Mouse (Mus musculus) liver, embryonic 12.5 days (tissue): ENCODE measurements around the gene Mpz. TPM values are rescaled to one million over a fixed set of nuclear protein-coding genes. Genes with fewer than 3 reads are reported as not detected.
A peak's percentile ranks its signal among the peaks of the same experiment; 100 is the strongest.

ENCODE experiments used
- ATAC-seq: fragments of 200-750 bp; cut with Nextera tagmentation; 2 replicates; pipeline ENCODE4 v1.8.0; 2017; ENCODE audit warnings: moderate number of reproducible peaks, mild to moderate bottlenecking, moderate library complexity
- H3K27ac ChIP-seq: fragments of 300-500 bp; sonication (generic); 2 replicates; pipeline ENCODE4 v1.5.1; 2016; ENCODE audit warnings: mild to moderate bottlenecking
- H3K27me3 ChIP-seq: fragments of 300-500 bp; sonication (generic); replicated peaks from 2 replicates; pipeline ENCODE4 v1.6.1; 2016; ENCODE audit warnings: mild to moderate bottlenecking, moderate library complexity
- H3K36me3 ChIP-seq: fragments of 300-500 bp; sonication (generic); 2 replicates; pipeline ENCODE4 v1.6.1; 2016; ENCODE audit warnings: mild to moderate bottlenecking, moderate library complexity
- H3K4me1 ChIP-seq: fragments of 300-500 bp; sonication (generic); 2 replicates; pipeline ENCODE4 v1.6.1; 2016
- H3K4me2 ChIP-seq: fragments of 300-500 bp; sonication (generic); 2 replicates; pipeline ENCODE4 v1.6.1; 2016; ENCODE audit warnings: mild to moderate bottlenecking, moderate library complexity
- H3K4me3 ChIP-seq: fragments of 300-500 bp; sonication (generic); 2 replicates; pipeline ENCODE4 v1.5.1; 2016; ENCODE audit warnings: mild to moderate bottlenecking, moderate library complexity
- H3K9ac ChIP-seq: fragments of 300-500 bp; sonication (generic); 2 replicates; pipeline ENCODE4 v1.6.1; 2016; ENCODE audit warnings: mild to moderate bottlenecking, moderate library complexity
- H3K9me3 ChIP-seq: fragments of 300-500 bp; sonication (generic); replicated peaks from 2 replicates; pipeline ENCODE4 v1.6.1; 2016; ENCODE audit warnings: mild to moderate bottlenecking, moderate library complexity
- WGBS: fragments of 180-500 bp; shearing (Covaris S2); methylation state at CpG from one replicate; pipeline ENCODE4 v1.1.7; 2016; ENCODE audit not compliant: insufficient replicate concordance; 5-methylcytosine and 5-hydroxymethylcytosine counted together
- polyA plus RNA-seq: library from polyadenylated mRNA; unstranded; fragments of >200 nt; fragmentation: Nextera tagmentation; extraction: Ambion mirVana; gene quantifications from 2 replicates; pipeline ENCODE4 v1.2.1, GENCODE M21; 2016

Mpz gene
- polyA plus RNA-seq, 1 experiment from 2014 or later: 0.10 TPM

DNA sequence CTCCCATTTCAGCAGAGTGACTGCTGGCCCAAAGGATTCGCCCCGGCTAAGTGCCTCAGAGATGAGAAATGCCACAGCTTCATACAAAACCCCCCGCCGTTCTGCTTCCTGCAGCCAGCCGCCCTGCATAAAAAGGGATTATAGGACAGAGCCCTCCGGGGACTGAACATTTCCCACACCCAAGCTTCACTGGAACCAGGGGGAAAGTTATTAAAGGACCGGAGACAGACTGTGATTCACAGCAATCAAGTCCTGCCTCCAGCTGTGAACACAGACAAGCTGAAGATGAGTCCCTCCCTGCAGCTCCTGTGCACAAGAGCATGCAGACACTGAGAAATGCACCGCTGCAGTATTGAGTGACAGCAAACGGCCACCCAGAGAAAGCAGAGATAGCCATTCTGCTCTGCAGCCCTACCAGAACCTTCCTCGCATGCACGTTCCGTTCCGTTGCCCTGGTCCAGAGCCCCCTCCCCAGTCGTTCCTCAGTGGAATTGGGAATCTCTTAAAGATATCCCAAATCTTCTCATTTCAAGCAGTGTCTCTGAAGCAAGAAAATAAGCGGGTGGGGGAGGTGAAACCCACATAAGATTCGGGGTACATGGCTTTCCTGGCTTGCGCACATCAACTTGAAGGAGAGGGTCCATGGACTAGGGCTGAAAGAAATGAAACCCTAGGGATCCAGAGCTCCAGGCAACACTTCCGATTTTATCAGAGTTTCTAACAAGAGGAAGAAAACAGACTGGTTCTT is 42.8 kb downstream of the Mpz start:
- Histone ChIP-seq H3K4me2 (peak overlapping the region; percentile 24), H3K9ac (no peak overlapping the region), H3K4me1 (peaks cover 36% of the 10 kb centered on the region), H3K4me3 (no peak overlapping the region), H3K27ac (no peak overlapping the region), H3K36me3 (no peaks in the 10 kb centered on the region), H3K27me3 (peaks cover 90% of the 10 kb centered on the region), H3K9me3 (no peaks in the 10 kb centered on the region)
- no peak for ATAC-seq
- 9% methylated on average over 18 of the region's 18 CpGs for WGBS

DNA sequence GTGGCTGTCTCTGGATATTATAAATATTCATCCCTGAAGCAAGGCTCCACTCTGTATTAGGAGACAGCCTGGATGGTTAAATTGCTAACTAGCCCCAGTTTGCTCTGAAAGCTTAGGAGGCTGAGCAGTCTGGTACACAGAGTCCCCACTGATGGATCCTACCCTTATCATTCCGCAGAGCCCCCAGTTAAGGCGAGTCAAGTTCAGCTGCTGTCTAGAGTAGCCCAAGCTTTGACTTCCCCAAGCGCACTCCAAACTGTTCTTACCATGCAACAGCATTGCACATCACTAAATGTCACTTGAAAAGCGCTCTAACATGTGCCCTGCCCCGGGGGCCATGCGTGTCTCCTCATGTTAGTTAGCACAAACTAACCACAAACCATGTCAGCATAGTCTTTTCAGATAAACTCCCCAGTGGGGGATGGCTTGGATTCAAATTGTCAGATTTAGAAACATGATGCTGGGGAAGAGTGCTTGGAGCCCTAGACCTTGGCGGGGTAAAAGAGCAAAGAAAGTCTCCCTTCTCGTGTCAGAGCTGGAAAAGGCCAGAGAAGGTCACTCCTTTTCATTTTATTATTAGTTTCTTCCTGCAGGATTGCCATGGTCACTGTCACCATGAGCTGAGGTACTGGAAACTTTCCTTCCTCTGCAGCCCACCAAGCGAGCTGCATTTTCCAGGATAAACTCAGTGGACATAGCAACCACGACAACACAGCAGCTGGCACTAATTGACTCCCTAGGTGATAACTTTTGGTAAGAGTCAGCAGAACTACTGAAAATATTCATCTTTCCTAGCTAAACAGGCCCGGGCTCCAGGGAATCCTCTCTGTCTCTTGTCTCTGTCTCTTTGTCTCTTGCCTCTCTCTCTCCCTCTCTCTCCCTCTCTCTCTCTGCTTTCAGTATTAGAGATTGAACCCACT is 43.7 kb downstream of the Mpz start:
- Histone ChIP-seq H3K36me3 (no peaks in the 10 kb centered on the region), H3K4me1 (peaks cover 31% of the 10 kb centered on the region), H3K9ac (no peak overlapping the region), H3K4me3 (no peak overlapping the region), H3K4me2 (no peak overlapping the region; the same call in 1 of the 2 replicates), H3K27me3 (peaks cover 97% of the 10 kb centered on the region), H3K9me3 (no peaks in the 10 kb centered on the region), H3K27ac (no peak overlapping the region)
- ATAC-seq: no peak
- WGBS: 25% methylated on average over 11 of the region's 11 CpGs

DNA sequence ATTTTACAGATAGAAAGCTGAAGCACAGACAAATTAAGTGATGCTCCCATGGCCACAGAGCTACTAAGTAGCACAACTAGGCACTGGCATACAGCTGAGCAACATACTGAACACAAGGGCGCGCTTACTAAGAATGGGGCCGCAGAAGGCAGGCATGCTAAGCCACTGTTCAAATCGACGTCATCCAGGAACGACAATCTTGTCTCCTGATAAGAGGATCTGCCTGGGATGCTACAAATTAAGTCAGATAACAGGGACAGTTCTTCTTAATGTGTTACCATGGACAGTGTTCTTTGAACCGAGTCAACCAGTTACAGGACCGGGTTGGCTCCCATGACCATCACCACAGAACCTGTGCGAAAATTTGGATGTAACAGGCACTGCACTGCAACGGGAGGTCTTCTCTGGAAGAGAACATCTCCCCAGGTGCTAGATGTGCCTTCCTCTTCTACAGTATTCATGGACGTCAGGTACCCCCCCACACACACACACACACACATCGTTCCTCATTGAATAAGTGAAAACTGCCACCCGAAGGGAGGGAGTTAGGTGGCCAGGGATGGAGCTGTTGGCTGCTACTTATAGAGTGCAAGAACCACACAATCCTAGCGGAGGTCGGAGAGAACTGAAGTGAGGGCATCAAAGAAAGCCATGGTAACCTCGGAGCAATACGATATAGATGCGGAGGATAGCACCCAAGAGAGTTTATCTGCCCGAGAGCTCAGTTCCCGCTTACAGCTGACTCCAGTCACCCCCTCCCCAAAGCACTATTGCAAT is 44.7 kb downstream of the Mpz start:
- no peak for ATAC-seq
- H3K27me3 ChIP-seq: peaks cover 89% of the 10 kb centered on the region

DNA sequence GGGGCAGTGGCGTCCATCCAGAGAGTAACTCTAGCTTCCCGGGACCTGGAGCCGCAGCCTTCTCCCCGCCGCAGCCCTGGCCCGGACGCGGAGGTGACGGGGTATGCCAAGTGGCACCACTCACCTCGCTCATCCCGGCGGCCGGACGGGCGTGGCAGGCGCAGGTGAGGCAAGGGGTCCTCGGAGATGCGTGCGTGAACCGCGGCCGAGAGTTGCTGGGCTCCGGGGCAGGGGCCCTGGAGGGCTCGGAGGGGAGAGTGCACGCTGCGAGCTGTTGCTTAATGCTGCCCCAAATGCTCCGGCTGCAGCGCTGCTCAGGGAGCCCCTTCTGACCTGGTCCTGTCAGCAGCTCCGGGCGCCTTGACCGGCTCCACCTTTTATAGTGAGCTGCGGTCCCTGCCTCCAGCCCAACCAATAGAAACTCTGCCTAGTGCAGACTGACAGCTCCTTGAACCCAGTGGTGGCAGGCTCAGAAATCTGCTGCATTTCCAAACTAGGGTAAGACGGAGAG is 45.4 kb downstream of the Mpz start, which contains the start of gene Pcp4l1:
Gene Pcp4l1 (minus strand): TSS at position 382 of the 511 bp plus-strand sequence.
- no peak within 1 kb of the TSS for H3K27ac ChIP-seq
- 3% methylated on average over 33 of the region's 33 CpGs for WGBS
- peak within 1 kb of the TSS; percentile 48 for H3K4me3 ChIP-seq
- no peaks in the 10 kb centered on the region for H3K9me3 ChIP-seq
- H3K36me3 ChIP-seq: no peaks in the 10 kb centered on the region
- H3K4me2 ChIP-seq: peak within 1 kb of the TSS; percentile 68
- peak; percentile 77 for ATAC-seq
- H3K9ac ChIP-seq: no peak within 1 kb of the TSS; the same call in 1 of the 2 replicates
- peaks cover 82% of the 10 kb centered on the region for H3K27me3 ChIP-seq
- H3K4me1 ChIP-seq: peaks cover 25% of the 10 kb centered on the region

More for the DNA sequence above, 44.7 kb downstream of the Mpz start:
- H3K4me2 ChIP-seq: peak overlapping the region; percentile 68
- H3K4me1 ChIP-seq: peaks cover 25% of the 10 kb centered on the region
- no peaks in the 10 kb centered on the region for H3K36me3 ChIP-seq
- H3K27ac ChIP-seq: no peak overlapping the region
- WGBS: 8% methylated on average over 20 of the region's 20 CpGs
- no peak overlapping the region for H3K9ac ChIP-seq
- no peaks in the 10 kb centered on the region for H3K9me3 ChIP-seq
- peak overlapping the region; percentile 48 for H3K4me3 ChIP-seq

DNA sequence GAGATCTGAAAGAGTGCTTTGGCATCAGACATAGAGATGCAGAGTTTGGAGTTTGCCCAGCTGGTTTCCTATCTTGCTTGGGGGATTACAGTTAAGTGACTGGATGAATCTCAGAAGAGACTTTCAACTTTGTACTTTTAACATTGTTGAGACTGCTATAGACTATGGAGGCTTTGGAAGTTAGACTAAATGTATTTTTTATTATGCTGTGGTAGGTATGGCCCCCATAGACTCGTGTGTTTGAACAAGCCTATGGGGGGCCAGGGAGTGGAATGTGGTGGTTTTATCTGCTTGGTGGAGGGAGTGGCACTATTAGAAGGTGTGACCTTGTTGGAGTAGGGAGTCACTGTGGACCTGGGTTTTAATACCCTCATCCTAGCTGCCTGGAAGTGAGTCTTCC is 49.0 kb downstream of the Mpz start:
- H3K4me2 ChIP-seq: no peak overlapping the region
- H3K9me3 ChIP-seq: no peaks in the 10 kb centered on the region
- H3K9ac ChIP-seq: no peak overlapping the region
- peaks cover 50% of the 10 kb centered on the region for H3K27me3 ChIP-seq
- H3K4me1 ChIP-seq: peaks cover 11% of the 10 kb centered on the region; the same call in 1 of the 2 replicates
- H3K36me3 ChIP-seq: no peaks in the 10 kb centered on the region
- ATAC-seq: no peak
- no peak overlapping the region for H3K27ac ChIP-seq
- 25% methylated on average over 1 of the region's 1 CpGs for WGBS
- H3K4me3 ChIP-seq: no peak overlapping the region

DNA sequence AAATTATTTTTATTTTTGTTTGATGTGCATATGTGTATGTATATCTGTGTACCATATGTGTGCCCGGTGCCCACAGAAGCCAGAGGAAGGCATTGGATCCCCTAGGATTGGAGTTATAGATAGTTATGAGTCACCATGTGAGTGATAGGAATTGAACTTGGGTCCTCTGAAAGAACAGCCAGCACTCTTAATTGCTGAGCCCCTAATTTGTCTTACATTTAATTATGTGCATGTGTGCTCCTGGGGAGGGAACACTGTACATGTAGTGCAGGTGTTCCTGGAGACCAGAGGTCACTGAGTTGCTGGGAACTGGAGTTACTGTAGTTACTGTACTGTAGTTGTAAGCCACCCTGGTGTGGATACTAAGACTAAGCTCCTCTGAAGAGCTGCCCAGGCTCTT is 50.3 kb downstream of the Mpz start:
- Histone ChIP-seq H3K4me1 (0 out of 2 replicates have a peak, but pooled peaks cover 9% of the 10 kb centered on the region), H3K9ac (no peak overlapping the region), H3K36me3 (no peaks in the 10 kb centered on the region), H3K4me3 (no peak overlapping the region), H3K27me3 (peaks cover 41% of the 10 kb centered on the region), H3K27ac (no peak overlapping the region), H3K9me3 (no peaks in the 10 kb centered on the region), H3K4me2 (no peak overlapping the region)
- ATAC-seq: no peak
- WGBS: 76% methylated on average over 1 of the region's 1 CpGs

DNA sequence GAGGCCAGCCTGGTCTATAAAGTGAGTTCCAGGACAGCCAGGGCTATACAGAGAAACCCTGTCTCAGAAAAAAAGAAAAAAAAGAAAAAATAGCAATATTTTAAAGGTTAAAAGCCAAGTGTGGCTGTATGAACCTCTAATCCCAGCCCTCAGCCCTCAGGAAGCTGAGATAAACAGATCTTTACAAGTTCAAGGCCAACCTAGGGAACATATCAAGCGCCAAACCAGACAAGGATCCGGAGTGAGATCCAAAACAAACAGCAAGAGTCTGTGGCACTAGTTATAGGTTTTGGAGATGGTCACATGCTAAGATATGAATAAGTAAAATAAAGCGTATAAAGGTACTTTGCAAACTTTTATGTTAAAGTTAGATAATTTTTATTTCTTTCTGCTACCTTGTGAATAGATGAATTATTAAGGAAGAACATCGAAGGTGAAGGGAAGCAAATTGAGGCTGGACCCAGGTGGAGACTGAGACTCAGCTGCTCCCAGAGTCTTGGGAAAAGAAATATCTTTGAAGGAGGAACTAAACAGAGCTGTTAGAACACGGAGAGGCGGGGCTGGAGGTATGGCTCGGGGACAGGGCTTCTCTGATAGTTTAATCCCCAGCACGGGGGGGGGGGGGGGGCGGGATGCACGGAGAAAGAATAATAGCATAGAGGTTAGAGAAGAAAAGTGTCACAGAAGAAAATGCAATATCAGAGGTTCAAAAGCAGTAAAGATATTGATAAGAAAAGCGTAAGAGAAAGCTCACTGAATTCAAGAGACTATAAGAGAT is 53.1 kb downstream of the Mpz start:
- Histone ChIP-seq H3K27me3 (peaks cover 23% of the 10 kb centered on the region), H3K9ac (no peak overlapping the region), H3K4me1 (0 out of 2 replicates have a peak, but pooled peaks cover 10% of the 10 kb centered on the region), H3K27ac (peak overlapping the region; percentile 54; the same call in 1 of the 2 replicates), H3K4me2 (no peak overlapping the region), H3K4me3 (no peak overlapping the region), H3K9me3 (no peaks in the 10 kb centered on the region), H3K36me3 (no peaks in the 10 kb centered on the region)
- 35% methylated on average over 11 of the region's 11 CpGs for WGBS
- no peak for ATAC-seq

DNA sequence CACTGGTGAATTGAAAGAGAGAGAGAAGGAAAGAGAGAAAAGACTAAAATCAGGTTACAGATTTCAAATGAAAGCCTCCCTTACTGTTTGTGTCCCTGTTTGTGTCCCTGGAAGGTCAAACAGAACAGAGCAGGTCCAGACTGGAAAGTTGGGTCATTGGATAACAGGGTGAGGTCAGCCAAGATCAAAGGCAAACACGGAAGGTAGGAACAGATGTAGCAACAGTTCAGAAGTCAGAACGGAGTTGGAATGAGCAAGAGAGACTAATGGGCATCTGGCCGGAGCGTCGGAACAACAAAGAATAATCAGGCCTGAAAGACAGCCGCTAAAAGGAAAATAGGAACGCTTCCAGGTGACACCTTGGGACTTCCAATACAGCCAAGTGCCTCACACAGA is 53.7 kb downstream of the Mpz start:
- no peak overlapping the region for H3K4me3 ChIP-seq
- peak; percentile 73 for ATAC-seq
- no peak overlapping the region for H3K4me2 ChIP-seq
- peaks cover 18% of the 10 kb centered on the region for H3K27me3 ChIP-seq
- 72% methylated on average over 7 of the region's 7 CpGs for WGBS
- no peak overlapping the region for H3K9ac ChIP-seq
- H3K9me3 ChIP-seq: no peaks in the 10 kb centered on the region
- H3K4me1 ChIP-seq: 0 out of 2 replicates have a peak, but pooled peaks cover 10% of the 10 kb centered on the region
- H3K36me3 ChIP-seq: no peaks in the 10 kb centered on the region
- H3K27ac ChIP-seq: peak overlapping the region; percentile 54; the same call in 1 of the 2 replicates

DNA sequence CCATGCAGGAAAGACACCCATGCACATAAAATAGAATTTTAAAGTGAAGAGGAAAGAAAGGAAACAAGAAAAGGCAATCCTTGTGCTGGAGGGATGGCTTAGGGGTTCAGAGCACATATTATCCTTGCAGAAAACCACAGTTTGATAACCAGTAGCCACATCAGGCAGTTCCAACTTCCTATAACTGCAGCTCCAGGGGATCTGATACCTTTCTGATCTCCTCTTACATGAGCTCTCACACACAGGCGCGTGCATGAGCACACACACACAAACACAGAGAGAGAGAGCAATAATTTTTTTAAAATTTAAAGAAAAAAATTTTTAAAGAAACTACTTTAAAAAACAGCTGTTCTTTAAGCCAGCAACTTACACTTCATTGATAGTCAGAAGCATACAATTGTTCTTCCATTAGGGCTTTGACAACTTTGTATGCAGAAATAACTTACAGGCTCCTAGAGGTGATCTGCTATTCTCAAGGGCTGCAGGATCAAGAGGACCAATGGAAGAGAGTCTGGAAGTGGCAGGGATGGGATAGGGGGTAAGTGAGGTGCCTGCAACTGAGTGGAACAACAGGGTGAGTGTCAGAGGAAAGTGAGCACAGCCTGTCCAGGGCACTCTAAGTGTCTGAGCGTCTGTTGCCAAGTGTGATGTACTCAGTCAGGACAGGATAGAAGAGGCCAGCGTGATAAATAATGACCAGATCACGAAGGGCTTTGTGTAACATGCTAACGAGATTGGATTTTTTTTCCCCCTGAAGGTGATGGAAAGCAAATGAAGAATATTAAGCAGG is 55.4 kb downstream of the Mpz start:
- Histone ChIP-seq H3K4me2 (no peak overlapping the region), H3K9me3 (no peaks in the 10 kb centered on the region), H3K4me3 (no peak overlapping the region), H3K27ac (no peak overlapping the region), H3K9ac (no peak overlapping the region), H3K36me3 (no peaks in the 10 kb centered on the region), H3K4me1 (peaks cover 18% of the 10 kb centered on the region; the same call in 1 of the 2 replicates), H3K27me3 (peaks cover 28% of the 10 kb centered on the region)
- ATAC-seq: no peak
- WGBS: 49% methylated on average over 6 of the region's 6 CpGs

DNA sequence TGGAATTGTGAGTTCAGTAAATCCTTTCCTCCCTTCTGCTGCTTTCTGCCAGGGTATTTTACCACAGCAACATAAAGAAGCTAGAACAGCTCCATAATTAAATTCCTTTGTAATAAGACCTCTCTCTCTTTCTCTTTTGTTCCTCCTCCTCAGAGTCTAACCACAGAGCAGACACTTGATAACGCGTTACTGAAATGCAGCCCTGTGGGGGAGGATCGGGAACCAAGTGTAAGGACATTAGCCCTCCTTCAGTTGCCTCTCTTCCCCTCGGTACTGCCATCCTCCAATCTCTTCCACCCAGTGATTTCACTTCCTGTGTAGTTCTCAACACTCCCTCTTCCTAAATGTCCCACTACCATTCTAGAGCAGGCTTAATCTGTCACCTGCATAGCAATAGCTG is 58.9 kb downstream of the Mpz start:
- ATAC-seq: no peak
- no peak overlapping the region for H3K9ac ChIP-seq

More for the DNA sequence above, 58.9 kb downstream of the Mpz start:
- no peaks in the 10 kb centered on the region for H3K36me3 ChIP-seq
- no peak overlapping the region for H3K4me3 ChIP-seq
- H3K9me3 ChIP-seq: no peaks in the 10 kb centered on the region
- 17% methylated on average over 4 of the region's 4 CpGs for WGBS
- H3K4me2 ChIP-seq: no peak overlapping the region
- H3K27ac ChIP-seq: no peak overlapping the region
- peaks cover 42% of the 10 kb centered on the region for H3K27me3 ChIP-seq
- peaks cover 16% of the 10 kb centered on the region; the same call in 1 of the 2 replicates for H3K4me1 ChIP-seq
